ENCODE assay signal across 8 mouse cellular contexts in the genomic region with DNA sequence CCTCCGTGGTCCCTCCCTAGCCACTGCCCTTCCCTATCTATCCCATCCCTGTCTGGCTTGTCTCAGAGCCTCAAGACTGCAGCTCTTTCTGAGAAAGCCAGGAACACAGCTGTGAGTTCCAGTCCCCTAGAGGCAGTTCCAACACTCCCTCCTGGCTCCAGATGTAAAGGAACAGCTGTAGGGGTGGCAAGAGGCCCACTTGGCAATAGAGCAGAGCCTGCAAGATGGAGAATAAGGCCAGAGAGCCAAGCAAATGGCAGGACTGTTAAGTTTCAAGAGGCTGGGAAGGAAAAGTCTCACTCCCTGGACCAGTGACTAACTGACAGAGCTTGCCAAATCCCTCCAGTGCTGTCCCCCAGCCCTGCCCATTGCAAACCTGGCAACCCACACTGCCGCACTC.
DNase-seq lines count a peak whose midpoint lies in the region; ATAC-seq lines count a peak whose summit lies in the region.

No protein-coding gene starts in this region.

- H3K27ac ChIP-seq in midbrain, embryonic 10.5 days (replicated peaks): 0 out of 2 replicates have a peak overlapping the region, but pooled peaks have one; percentile 17
- H3K27ac ChIP-seq in midbrain, embryonic 11.5 days (ENCODE audit: low read depth, low read length): no peak overlapping the region
- peak overlapping the region; percentile 82 for H3K27ac ChIP-seq in lung, embryonic 15.5 days

- ATAC-seq in midbrain, embryonic 11.5 days (ENCODE audit: low FRiP score): no peak
- ATAC-seq in lung, embryonic 15.5 days (ENCODE audit: borderline replicate concordance, extremely low read depth, low FRiP score, low TSS enrichment): peak; percentile 89

- peaks cover 11% of the 10 kb centered on the region; the same call in 1 of the 2 replicates for H3K36me3 ChIP-seq in midbrain, embryonic 10.5 days
- H3K36me3 ChIP-seq in midbrain, embryonic 11.5 days (ENCODE audit: control insufficient read depth, insufficient read depth, low read length): no peaks in the 10 kb centered on the region
- H3K36me3 ChIP-seq in lung, embryonic 15.5 days: peaks cover 13% of the 10 kb centered on the region; the same call in 1 of the 2 replicates

- no peak overlapping the region for H3K4me2 ChIP-seq in midbrain, embryonic 11.5 days
- no peak overlapping the region for H3K4me2 ChIP-seq in lung, embryonic 15.5 days

- peaks cover 26% of the 10 kb centered on the region for H3K4me1 ChIP-seq in midbrain, embryonic 10.5 days
- peaks cover 9% of the 10 kb centered on the region for H3K4me1 ChIP-seq in midbrain, embryonic 11.5 days (ENCODE audit: control insufficient read depth, insufficient read depth, low read length)
- H3K4me1 ChIP-seq in lung, embryonic 15.5 days: peaks cover 42% of the 10 kb centered on the region

- no peak for DNase-seq in midbrain, embryonic 10.5 days (ENCODE audit: low spot score)
- no peak for DNase-seq in midbrain, embryonic 11.5 days (ENCODE audit: low spot score, missing footprints)
- DNase-seq in gastrocnemius, postnatal 14 days: peak; percentile 92
- peak; percentile 45 for DNase-seq in kidney, adult 11 months
- no peak for DNase-seq in spleen, postnatal 4 days (ENCODE audit: low spot score in 2 of 2)
- no peak for DNase-seq in cerebellum, adult 11 months
- no peak for DNase-seq in natural killer cell, adult 2 months (ENCODE audit: low spot score in 2 of 2)

- H3K9ac ChIP-seq in midbrain, embryonic 11.5 days (ENCODE audit: low read length): no peak overlapping the region
- H3K9ac ChIP-seq in lung, embryonic 15.5 days: no peak overlapping the region

- H3K4me3 ChIP-seq in midbrain, embryonic 10.5 days: no peak overlapping the region
- H3K4me3 ChIP-seq in midbrain, embryonic 11.5 days (ENCODE audit: low read depth, low read length): no peak overlapping the region
- no peak overlapping the region for H3K4me3 ChIP-seq in lung, embryonic 15.5 days

- intact Hi-C loops in gastrocnemius, postnatal 14 days (cut with DNase I; ENCODE audit: low total_unique reads): no loop called here

- no peaks in the 10 kb centered on the region for H3K27me3 ChIP-seq in midbrain, embryonic 10.5 days (ENCODE audit: low read depth, poor library complexity, severe bottlenecking)
- no peaks in the 10 kb centered on the region for H3K27me3 ChIP-seq in midbrain, embryonic 11.5 days (ENCODE audit: control insufficient read depth, insufficient read depth, low read length)
- no peaks in the 10 kb centered on the region for H3K27me3 ChIP-seq in lung, embryonic 15.5 days

- WGBS in midbrain, embryonic 10.5 days: 85% methylated on average over 2 of the region's 2 CpGs
- WGBS in midbrain, embryonic 11.5 days: 75% methylated on average over 2 of the region's 2 CpGs
- 49% methylated on average over 2 of the region's 2 CpGs for WGBS in lung, embryonic 15.5 days

- no peaks in the 10 kb centered on the region for H3K9me3 ChIP-seq in midbrain, embryonic 10.5 days (replicated peaks)
- no peaks in the 10 kb centered on the region for H3K9me3 ChIP-seq in midbrain, embryonic 11.5 days (ENCODE audit: control insufficient read depth, low read length)
- no peaks in the 10 kb centered on the region for H3K9me3 ChIP-seq in lung, embryonic 15.5 days

Comparison
In these comparisons a context has a peak if more than half of its experiments do, and no peak if none do; other contexts are left out.
1. DNase-seq: peak in gastrocnemius, postnatal 14 days (single experiment) and kidney, adult 11 months (single experiment); none in midbrain, embryonic 10.5 days (single experiment), midbrain, embryonic 11.5 days (single experiment), spleen, postnatal 4 days (0 of 2), cerebellum, adult 11 months (single experiment) and natural killer cell, adult 2 months (0 of 2).